Comparison of ENCODE assay signal across 34 mouse cellular contexts in the genomic region with DNA sequence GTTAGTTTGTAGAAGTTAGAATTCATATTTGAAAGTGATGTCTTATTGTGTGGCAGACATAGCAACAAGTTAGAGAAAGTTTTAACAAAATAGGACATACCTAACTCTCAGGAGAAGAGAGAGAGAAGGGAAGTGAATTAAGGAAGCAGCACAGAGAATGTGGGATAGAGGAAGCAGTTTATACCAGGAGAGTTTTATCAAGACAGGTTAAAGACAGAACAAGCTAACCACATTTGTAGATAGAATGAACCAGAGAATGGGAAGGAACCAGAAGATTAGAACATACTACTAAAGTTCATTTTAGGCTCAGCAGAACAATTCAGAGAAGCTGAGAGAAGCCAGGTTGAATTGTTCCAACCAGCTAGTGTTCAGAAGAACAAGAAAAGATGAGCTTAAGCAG. TPM values are rescaled to one million over a fixed set of nuclear protein-coding genes. Genes with fewer than 3 reads are reported as not detected.
"Had no signal": no experiment of that assay in that cellular context is flagged by ENCODE, and none has a peak within 500 bp of the region (broad histone marks: within the 10 kb centered on the region; RNA-seq: fewer than 3 reads in every experiment).

No protein-coding gene starts in this region.

- DNase-seq: cerebellum, adult 9-11 months; cerebellum, postnatal 10 days; cerebellum, postnatal 14 days; cerebellum, postnatal 25 days; cerebellum, postnatal 36 days; embryo, embryonic 11 days; forebrain, postnatal 0 days; gastrocnemius, adult 2 months; gastrocnemius, postnatal 10 days; gastrocnemius, postnatal 14 days; gastrocnemius, postnatal 25 days; gastrocnemius, postnatal 36 days; heart, adult 11 months; heart, adult 18-20 months; heart, adult 2 months had no signal

- H3K9ac ChIP-seq: embryonic facial prominence, embryonic 12.5 days; embryonic facial prominence, embryonic 13.5 days; embryonic facial prominence, embryonic 15.5 days; forebrain, embryonic 12.5 days; forebrain, embryonic 13.5 days; forebrain, embryonic 15.5 days; forebrain, postnatal 0 days had no signal

- ATAC-seq: forebrain, embryonic 13.5 days; forebrain, embryonic 14.5 days; forebrain, embryonic 15.5 days; forebrain, embryonic 16.5 days; forebrain, postnatal 0 days had no signal

- H3K4me1 ChIP-seq: embryonic facial prominence, embryonic 10.5 days; embryonic facial prominence, embryonic 12.5 days; embryonic facial prominence, embryonic 13.5 days; embryonic facial prominence, embryonic 15.5 days; forebrain, embryonic 10.5 days; forebrain, embryonic 12.5 days; forebrain, embryonic 13.5 days; forebrain, embryonic 15.5 days; heart, embryonic 10.5 days had no signal

- H3K4me2 ChIP-seq: embryonic facial prominence, embryonic 12.5 days; embryonic facial prominence, embryonic 13.5 days; embryonic facial prominence, embryonic 15.5 days; forebrain, embryonic 12.5 days; forebrain, embryonic 13.5 days; forebrain, embryonic 15.5 days; heart, embryonic 11.5 days had no signal

- H3K4me3 ChIP-seq: embryonic facial prominence, embryonic 10.5 days; embryonic facial prominence, embryonic 12.5 days; embryonic facial prominence, embryonic 13.5 days; embryonic facial prominence, embryonic 15.5 days; erythroblast, embryonic 14.5 days; forebrain, embryonic 10.5 days; forebrain, embryonic 12.5 days; forebrain, embryonic 13.5 days; forebrain, embryonic 15.5 days; gastrocnemius, adult 2 months; heart, adult 2 months; heart, embryonic 10.5 days had no signal

- H3K27ac ChIP-seq: embryonic facial prominence, embryonic 10.5 days; embryonic facial prominence, embryonic 12.5 days; embryonic facial prominence, embryonic 13.5 days; embryonic facial prominence, embryonic 15.5 days; forebrain, embryonic 10.5 days; forebrain, embryonic 12.5 days; forebrain, embryonic 13.5 days; forebrain, embryonic 15.5 days; gastrocnemius, adult 2 months; heart, adult 2 months; heart, embryonic 10.5 days had no signal

- H3K9me3 ChIP-seq: embryonic facial prominence, embryonic 10.5 days; embryonic facial prominence, embryonic 12.5 days; embryonic facial prominence, embryonic 13.5 days; embryonic facial prominence, embryonic 15.5 days; forebrain, embryonic 10.5 days; forebrain, embryonic 12.5 days; forebrain, embryonic 13.5 days; forebrain, embryonic 15.5 days had no signal

- H3K27me3 ChIP-seq: embryonic facial prominence, embryonic 12.5 days; embryonic facial prominence, embryonic 13.5 days; embryonic facial prominence, embryonic 15.5 days; forebrain, embryonic 12.5 days; forebrain, embryonic 13.5 days; forebrain, embryonic 15.5 days had no signal

- H3K36me3 ChIP-seq: embryonic facial prominence, embryonic 10.5 days; embryonic facial prominence, embryonic 12.5 days; embryonic facial prominence, embryonic 13.5 days; embryonic facial prominence, embryonic 15.5 days; forebrain, embryonic 10.5 days; forebrain, embryonic 12.5 days; forebrain, embryonic 15.5 days; heart, embryonic 10.5 days had no signal

RNA-seq across cellular contexts. Expression of gene Slco1a6, which starts 7.8 kb away (rescaled TPM):
- total RNA-seq: common myeloid progenitor, adult 5-6 weeks; forebrain, postnatal 0 days; gastrocnemius, adult 8-10 months; gastrocnemius, postnatal 10 days; gastrocnemius, postnatal 14 days; gastrocnemius, postnatal 25 days; gastrocnemius, postnatal 36 days; granulocyte monocyte progenitor cell, adult 5-6 weeks; heart, adult 18-20 months; heart, adult 2 months had no signal
- polyA plus RNA-seq: cortical plate, adult 2 months; embryonic facial prominence, embryonic 10.5 days; embryonic facial prominence, embryonic 11.5 days; embryonic facial prominence, embryonic 12.5 days; embryonic facial prominence, embryonic 13.5 days; embryonic facial prominence, embryonic 15.5 days; erythroblast, embryonic 14.5 days; forebrain, embryonic 10.5 days; forebrain, embryonic 11.5 days; forebrain, embryonic 12.5 days; forebrain, embryonic 13.5 days; forebrain, embryonic 14.5 days; forebrain, embryonic 15.5 days; forebrain, postnatal 0 days; heart, adult 2 months; heart, embryonic 10.5 days; heart, embryonic 11.5 days had no signal
